Mouse (Mus musculus): ENCODE measurements around the gene Cym. TPM values are rescaled to one million over a fixed set of nuclear protein-coding genes. Genes with fewer than 3 reads are reported as not detected.

Cym gene
- 0.45 and 0.47 TPM in 2 replicates for polyA plus RNA-seq (2012; rRNA removed)
- polyA plus RNA-seq (2014; fragmentation: Nextera tagmentation; extraction: Ambion mirVana): 0.32 and 0.40 TPM in 2 replicates

GRCm38 (mm10) chr3:107221608-107222007, at the start of gene Cym:
Cym (minus strand) TSS chr3:107221732.
- WGBS: 82% methylated on average over 10 of the region's 10 CpGs
- Histone ChIP-seq H3K4me2 (replicated peaks; ENCODE audit: low read depth, low read length, severe bottlenecking) (no peak within 1 kb of the TSS), H3K9me3 (ENCODE audit: control insufficient read depth, low read length) (no peaks in the 10 kb centered on the region), H3K27me3 (ENCODE audit: control insufficient read depth, insufficient read depth, low read length) (no peaks in the 10 kb centered on the region), H3K4me1 (ENCODE audit: control insufficient read depth, insufficient read depth, low read length) (no peaks in the 10 kb centered on the region), H3K9ac (ENCODE audit: low read depth, low read length, severe bottlenecking) (no peak within 1 kb of the TSS), H3K36me3 (ENCODE audit: control insufficient read depth, insufficient read depth, low read length) (no peaks in the 10 kb centered on the region), H3K27ac (replicated peaks; ENCODE audit: low read depth, low read length) (no peak within 1 kb of the TSS), H3K4me3 (replicated peaks; ENCODE audit: low read length) (no peak within 1 kb of the TSS)
- ATAC-seq (ENCODE audit: low FRiP score, low read depth) (no peak), DNase-seq (ENCODE audit: low spot score) (no peak)
- no peak for TF ChIP-seq POLR2A (IDR thresholded peaks at IDR 0.05; ENCODE audit: borderline replicate concordance, extremely low read depth, insufficient read depth, insufficient read length)

- 43% methylated on average over 2 of the region's 2 CpGs for WGBS
- peaks cover under 1% of the 10 kb centered on the region; the same call in 1 of the 2 replicates for H3K4me1 ChIP-seq (ENCODE audit: control insufficient read depth, insufficient read depth, low read length)
- no peaks in the 10 kb centered on the region for H3K27me3 ChIP-seq (ENCODE audit: control insufficient read depth, insufficient read depth, low read length)
- H3K9ac ChIP-seq (ENCODE audit: low read depth, low read length, severe bottlenecking): no peak overlapping the region
- H3K36me3 ChIP-seq (ENCODE audit: control insufficient read depth, insufficient read depth, low read length): no peaks in the 10 kb centered on the region
- TF ChIP-seq POLR2A (IDR thresholded peaks at IDR 0.05; ENCODE audit: borderline replicate concordance, extremely low read depth, insufficient read depth, insufficient read length): no peak
- no peak for ATAC-seq (ENCODE audit: low FRiP score, low read depth)
- no peak overlapping the region for H3K27ac ChIP-seq (replicated peaks; ENCODE audit: low read depth, low read length)
- H3K9me3 ChIP-seq (ENCODE audit: control insufficient read depth, low read length): no peaks in the 10 kb centered on the region
- no peak for DNase-seq (ENCODE audit: low spot score)
- no peak overlapping the region for H3K4me2 ChIP-seq (replicated peaks; ENCODE audit: low read depth, low read length, severe bottlenecking)
- H3K4me3 ChIP-seq (replicated peaks; ENCODE audit: low read length): no peak overlapping the region
Observed at GRCm38 (mm10) chr3:107266814-107267345, 45.3 kb upstream of the Cym start.

- Histone ChIP-seq H3K27me3 (ENCODE audit: control insufficient read depth, insufficient read depth, low read length) (no peaks in the 10 kb centered on the region), H3K9me3 (ENCODE audit: control insufficient read depth, low read length) (no peaks in the 10 kb centered on the region), H3K27ac (replicated peaks; ENCODE audit: low read depth, low read length) (no peak overlapping the region), H3K4me1 (ENCODE audit: control insufficient read depth, insufficient read depth, low read length) (peaks cover 13% of the 10 kb centered on the region), H3K36me3 (ENCODE audit: control insufficient read depth, insufficient read depth, low read length) (no peaks in the 10 kb centered on the region), H3K4me2 (replicated peaks; ENCODE audit: low read depth, low read length, severe bottlenecking) (no peak overlapping the region), H3K9ac (ENCODE audit: low read depth, low read length, severe bottlenecking) (no peak overlapping the region), H3K4me3 (replicated peaks; ENCODE audit: low read length) (no peak overlapping the region)
- no peak for TF ChIP-seq POLR2A (IDR thresholded peaks at IDR 0.05; ENCODE audit: borderline replicate concordance, extremely low read depth, insufficient read depth, insufficient read length)
- 26% methylated on average over 7 of the region's 7 CpGs for WGBS
- no peak for DNase-seq (ENCODE audit: low spot score)
- no peak for ATAC-seq (ENCODE audit: low FRiP score, low read depth)
Observed at GRCm38 (mm10) chr3:107261851-107262165, 40.3 kb upstream of the Cym start.

GRCm38 (mm10) chr3:107260956-107261850, 39.7 kb upstream of the Cym start:
- Histone ChIP-seq H3K27me3 (ENCODE audit: control insufficient read depth, insufficient read depth, low read length) (no peaks in the 10 kb centered on the region), H3K4me3 (replicated peaks; ENCODE audit: low read length) (no peak overlapping the region), H3K4me2 (replicated peaks; ENCODE audit: low read depth, low read length, severe bottlenecking) (no peak overlapping the region), H3K27ac (replicated peaks; ENCODE audit: low read depth, low read length) (no peak overlapping the region), H3K9me3 (ENCODE audit: control insufficient read depth, low read length) (no peaks in the 10 kb centered on the region), H3K9ac (ENCODE audit: low read depth, low read length, severe bottlenecking) (no peak overlapping the region), H3K36me3 (ENCODE audit: control insufficient read depth, insufficient read depth, low read length) (no peaks in the 10 kb centered on the region), H3K4me1 (ENCODE audit: control insufficient read depth, insufficient read depth, low read length) (peaks cover 13% of the 10 kb centered on the region)
- DNase-seq (ENCODE audit: low spot score) (no peak), ATAC-seq (ENCODE audit: low FRiP score, low read depth) (peak; percentile 63; the same call in 1 of the 2 replicates)
- 37% methylated on average over 8 of the region's 8 CpGs for WGBS
- TF ChIP-seq POLR2A (IDR thresholded peaks at IDR 0.05; ENCODE audit: borderline replicate concordance, extremely low read depth, insufficient read depth, insufficient read length): no peak

- H3K4me1 ChIP-seq (ENCODE audit: control insufficient read depth, insufficient read depth, low read length): peaks cover 13% of the 10 kb centered on the region
- no peak for TF ChIP-seq POLR2A (IDR thresholded peaks at IDR 0.05; ENCODE audit: borderline replicate concordance, extremely low read depth, insufficient read depth, insufficient read length)
- WGBS: 54% methylated on average over 5 of the region's 5 CpGs
Observed at GRCm38 (mm10) chr3:107257924-107258323, 36.4 kb upstream of the Cym start.

More at GRCm38 (mm10) chr3:107257924-107258323, 36.4 kb upstream of the Cym start:
- DNase-seq (ENCODE audit: low spot score) (no peak), ATAC-seq (ENCODE audit: low FRiP score, low read depth) (no peak)
- no peaks in the 10 kb centered on the region for H3K27me3 ChIP-seq (ENCODE audit: control insufficient read depth, insufficient read depth, low read length)
- no peak overlapping the region for H3K4me3 ChIP-seq (replicated peaks; ENCODE audit: low read length)
- H3K27ac ChIP-seq (replicated peaks; ENCODE audit: low read depth, low read length): no peak overlapping the region
- H3K36me3 ChIP-seq (ENCODE audit: control insufficient read depth, insufficient read depth, low read length): no peaks in the 10 kb centered on the region
- no peaks in the 10 kb centered on the region for H3K9me3 ChIP-seq (ENCODE audit: control insufficient read depth, low read length)
- H3K4me2 ChIP-seq (replicated peaks; ENCODE audit: low read depth, low read length, severe bottlenecking): no peak overlapping the region
- no peak overlapping the region for H3K9ac ChIP-seq (ENCODE audit: low read depth, low read length, severe bottlenecking)
